In the genomic region with DNA sequence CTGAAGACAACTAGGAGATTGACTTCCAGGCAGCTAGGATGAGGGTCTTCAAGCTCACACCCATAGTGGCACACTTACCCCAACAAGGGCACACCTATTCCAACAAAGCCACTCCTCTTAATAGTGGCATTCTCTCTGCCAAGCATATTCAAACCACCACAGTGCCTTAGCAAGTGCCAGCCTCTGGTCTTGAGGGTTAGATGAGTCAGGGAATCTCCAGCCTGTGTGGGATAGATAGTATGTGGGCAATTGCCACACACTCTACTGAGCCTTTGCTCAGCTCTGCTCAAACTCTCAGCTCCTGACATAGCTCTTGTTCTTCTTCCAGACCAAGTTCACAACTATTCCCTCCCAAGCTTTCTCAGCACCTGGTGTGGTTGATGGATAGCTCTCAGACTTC, we compare ENCODE assay signal across 28 mouse cellular contexts. TPM values are rescaled to one million over a fixed set of nuclear protein-coding genes. Genes with fewer than 3 reads are reported as not detected.
DNase-seq lines count a peak whose midpoint lies in the region; ATAC-seq lines count a peak whose summit lies in the region.
"Had no signal": no experiment of that assay in that cellular context is flagged by ENCODE, and none has a peak within 500 bp of the region (broad histone marks: within the 10 kb centered on the region; RNA-seq: fewer than 3 reads in every experiment).

No protein-coding gene starts in this region.

- H3K36me3 ChIP-seq in megakaryocyte, embryonic 14.5 days (replicated peaks; ENCODE audit: low read length), result peaks cover 4% of the 10 kb centered on the region
- H3K36me3 ChIP-seq in midbrain, embryonic 10.5 days, result no peaks in the 10 kb centered on the region
- H3K36me3 ChIP-seq: embryonic facial prominence, embryonic 10.5 days; embryonic facial prominence, embryonic 12.5 days; forebrain, embryonic 15.5 days; G1E had no signal

- H3K4me1 ChIP-seq in megakaryocyte, embryonic 14.5 days, result peaks cover 66% of the 10 kb centered on the region
- no peaks in the 10 kb centered on the region for H3K4me1 ChIP-seq in midbrain, embryonic 10.5 days
- H3K4me1 ChIP-seq: embryonic facial prominence, embryonic 10.5 days; embryonic facial prominence, embryonic 12.5 days; forebrain, embryonic 13.5 days; forebrain, embryonic 15.5 days had no signal

- H3K9me3 ChIP-seq in megakaryocyte, embryonic 14.5 days, result peaks cover 7% of the 10 kb centered on the region; the same call in 1 of the 2 replicates
- H3K9me3 ChIP-seq in midbrain, embryonic 10.5 days (replicated peaks), result no peaks in the 10 kb centered on the region
- H3K9me3 ChIP-seq: embryonic facial prominence, embryonic 10.5 days; embryonic facial prominence, embryonic 12.5 days; forebrain, embryonic 13.5 days; forebrain, embryonic 15.5 days; G1E had no signal

- H3K27me3 ChIP-seq in megakaryocyte, embryonic 14.5 days (replicated peaks), result peaks cover 7% of the 10 kb centered on the region
- H3K27me3 ChIP-seq in midbrain, embryonic 10.5 days (ENCODE audit: low read depth, poor library complexity, severe bottlenecking), result no peaks in the 10 kb centered on the region
- H3K27me3 ChIP-seq: CH12.LX; embryonic facial prominence, embryonic 12.5 days; forebrain, embryonic 13.5 days; forebrain, embryonic 15.5 days; Patski had no signal

- H3K27ac ChIP-seq in midbrain, embryonic 10.5 days (replicated peaks), result no peak overlapping the region
- H3K27ac ChIP-seq: embryonic facial prominence, embryonic 10.5 days; embryonic facial prominence, embryonic 12.5 days; forebrain, embryonic 13.5 days; forebrain, embryonic 15.5 days had no signal

- peak; percentile 60 for DNase-seq in 3T3-L1 (ENCODE audit: low read depth, low spot score)
- DNase-seq in midbrain, embryonic 10.5 days (ENCODE audit: low spot score), result no peak
- no peak for DNase-seq in ovary, postnatal 10 days (ENCODE audit: low spot score)
- DNase-seq: adrenal gland, adult 8-10 months; adrenal gland, postnatal 14 days; adrenal gland, postnatal 36 days; B cell, adult 2 months; cerebellum, adult 11-12 months; cerebellum, adult 2 months; cerebellum, adult 9-10 months; cerebellum, postnatal 10 days; cerebellum, postnatal 25 days; forebrain, postnatal 0 days had no signal

- peak overlapping the region; percentile 64 for H3K4me3 ChIP-seq in megakaryocyte, embryonic 14.5 days (replicated peaks)
- no peak overlapping the region for H3K4me3 ChIP-seq in midbrain, embryonic 10.5 days
- H3K4me3 ChIP-seq: embryonic facial prominence, embryonic 10.5 days; embryonic facial prominence, embryonic 12.5 days; forebrain, embryonic 13.5 days; forebrain, embryonic 15.5 days had no signal

- no peak for ATAC-seq in megakaryocyte, adult 5-6 weeks (ENCODE audit: poor library complexity, severe bottlenecking)
- ATAC-seq in common myeloid progenitor, adult 5-6 weeks (replicated peaks; ENCODE audit: low read depth, poor library complexity, severe bottlenecking), result 0 out of 2 replicates have a peak, but pooled peaks have one; percentile 47
- ATAC-seq: activated CD4-positive, CD25-positive, alpha-beta regulatory T cell, adult 4 months; CD4-positive, CD25-positive, alpha-beta regulatory T cell, adult 4 months; forebrain, embryonic 13.5 days; forebrain, embryonic 15.5 days; forebrain, postnatal 0 days; Patski had no signal

RNA-seq across cellular contexts. Expression of gene 2610528A11Rik, which starts 2.5 kb away (rescaled TPM):
- 4.3 TPM in 1 of 2 replicates, not detected in the other for polyA plus RNA-seq in megakaryocyte, embryonic 14.5 days (2012; ENCODE audit: insufficient read depth, low replicate concordance)
- total RNA-seq in megakaryocyte, adult 5-6 weeks (2015), result 1.1 TPM in 1 of 2 replicates, not detected in the other
- 0.55 and 1.0 TPM in 2 replicates for total RNA-seq in megakaryocyte, adult 5-6 weeks (2017)
- total RNA-seq in common myeloid progenitor, adult 5-6 weeks (2017), result 2.8 TPM in 1 of 2 replicates, not detected in the other
- polyA plus RNA-seq in midbrain, embryonic 10.5 days (2016; fragmentation: Nextera tagmentation; extraction: Ambion mirVana), result not detected in 2 replicates
- total RNA-seq: CH12.LX; forebrain, postnatal 0 days; G1E had no signal
- polyA plus RNA-seq: embryonic facial prominence, embryonic 10.5 days; forebrain, embryonic 13.5 days; G1E; Patski had no signal

RNA-seq across cellular contexts. Expression of gene Cdhr1, which starts 13.2 kb away (rescaled TPM):
- not detected in 2 replicates for polyA plus RNA-seq in megakaryocyte, embryonic 14.5 days (2012; ENCODE audit: insufficient read depth, low replicate concordance)
- total RNA-seq in megakaryocyte, adult 5-6 weeks (2015), result not detected in 2 replicates
- total RNA-seq in megakaryocyte, adult 5-6 weeks (2017), result 0.08 TPM in 1 of 2 replicates, not detected in the other
- total RNA-seq in common myeloid progenitor, adult 5-6 weeks (2017), result not detected in 2 replicates
- polyA plus RNA-seq in midbrain, embryonic 10.5 days (2016; fragmentation: Nextera tagmentation; extraction: Ambion mirVana), result 0.11 and 0.14 TPM in 2 replicates
- total RNA-seq: adrenal gland, adult 18-20 months; CH12.LX had no signal
- polyA plus RNA-seq: activated CD4-positive, CD25-positive, alpha-beta regulatory T cell, adult 4 months; CD4-positive, CD25-positive, alpha-beta regulatory T cell, adult 4 months; G1E had no signal

RNA-seq across cellular contexts. Expression of gene Ghitm, which starts 23.7 kb away (rescaled TPM):
- 12.5 and 20.9 TPM in 2 replicates for polyA plus RNA-seq in megakaryocyte, embryonic 14.5 days (2012; ENCODE audit: insufficient read depth, low replicate concordance)
- 84.9 and 89.2 TPM in 2 replicates for total RNA-seq in megakaryocyte, adult 5-6 weeks (2015)
- total RNA-seq in megakaryocyte, adult 5-6 weeks (2017), result 85.7 and 101 TPM in 2 replicates
- total RNA-seq in common myeloid progenitor, adult 5-6 weeks (2017), result 111 and 123 TPM in 2 replicates
- 211 and 219 TPM in 2 replicates for polyA plus RNA-seq in midbrain, embryonic 10.5 days (2016; fragmentation: Nextera tagmentation; extraction: Ambion mirVana)

RNA-seq across cellular contexts. Expression of gene Lrit2, which starts 43.6 kb away (rescaled TPM):
- polyA plus RNA-seq in megakaryocyte, embryonic 14.5 days (2012; ENCODE audit: insufficient read depth, low replicate concordance), result not detected in 2 replicates
- not detected in 2 replicates for total RNA-seq in megakaryocyte, adult 5-6 weeks (2015)
- not detected in 2 replicates for total RNA-seq in megakaryocyte, adult 5-6 weeks (2017)
- total RNA-seq in common myeloid progenitor, adult 5-6 weeks (2017), result not detected in 2 replicates
- not detected in 2 replicates for polyA plus RNA-seq in midbrain, embryonic 10.5 days (2016; fragmentation: Nextera tagmentation; extraction: Ambion mirVana)
- total RNA-seq: adrenal gland, adult 18-20 months; adrenal gland, adult 8-10 months; adrenal gland, postnatal 14 days; adrenal gland, postnatal 36 days; CH12.LX; forebrain, postnatal 0 days had no signal
- polyA plus RNA-seq: activated CD4-positive, CD25-positive, alpha-beta regulatory T cell, adult 4 months; CD4-positive, CD25-positive, alpha-beta regulatory T cell, adult 4 months; cerebellum, adult 2 months; embryonic facial prominence, embryonic 10.5 days; embryonic facial prominence, embryonic 12.5 days; forebrain, embryonic 11.5 days; forebrain, embryonic 13.5 days; forebrain, embryonic 15.5 days; forebrain, postnatal 0 days; G1E; Patski had no signal

RNA-seq across cellular contexts. Expression of gene Lrit1, which starts 56.7 kb away (rescaled TPM):
- polyA plus RNA-seq in megakaryocyte, embryonic 14.5 days (2012; ENCODE audit: insufficient read depth, low replicate concordance), result not detected in 2 replicates
- total RNA-seq in megakaryocyte, adult 5-6 weeks (2015), result not detected in 2 replicates
- not detected in 2 replicates for total RNA-seq in megakaryocyte, adult 5-6 weeks (2017)
- not detected in 2 replicates for total RNA-seq in common myeloid progenitor, adult 5-6 weeks (2017)
- not detected in 2 replicates for polyA plus RNA-seq in midbrain, embryonic 10.5 days (2016; fragmentation: Nextera tagmentation; extraction: Ambion mirVana)
- total RNA-seq: adrenal gland, adult 18-20 months; adrenal gland, adult 8-10 months; adrenal gland, postnatal 36 days; CH12.LX; forebrain, postnatal 0 days had no signal
- polyA plus RNA-seq: activated CD4-positive, CD25-positive, alpha-beta regulatory T cell, adult 4 months; CD4-positive, CD25-positive, alpha-beta regulatory T cell, adult 4 months; cerebellum, adult 2 months; embryonic facial prominence, embryonic 10.5 days; embryonic facial prominence, embryonic 12.5 days; embryonic facial prominence, embryonic 14.5 days; forebrain, embryonic 11.5 days; forebrain, embryonic 13.5 days; forebrain, embryonic 15.5 days; forebrain, postnatal 0 days; G1E; Patski had no signal
